Mouse (Mus musculus) stomach, embryonic 16.5 days (tissue): ENCODE results near the gene Trp53i13. TPM values are rescaled to one million over a fixed set of nuclear protein-coding genes. Genes with fewer than 3 reads are reported as not detected.

Experiments
- ATAC-seq: fragments of 200-750 bp; cut with Nextera tagmentation; 2 replicates; pipeline ENCODE4 v1.8.0; 2017; ENCODE audit warnings: moderate number of reproducible peaks, moderate TSS enrichment; ENCODE audit not compliant: insufficient read depth, low FRiP score
- H3K27ac ChIP-seq: fragments of 300-500 bp; sonication (generic); 2 replicates; pipeline ENCODE4 v1.5.1; 2014; ENCODE audit warnings: low read length
- H3K27me3 ChIP-seq: fragments of 300-500 bp; sonication (generic); 2 replicates; pipeline ENCODE4 v1.6.1; 2014; ENCODE audit warnings: low read length, control low read depth, mixed read lengths; ENCODE audit not compliant: control insufficient read depth, insufficient read depth
- H3K36me3 ChIP-seq: fragments of 300-500 bp; sonication (generic); 2 replicates; pipeline ENCODE4 v1.6.1; 2014; ENCODE audit warnings: low read length; ENCODE audit not compliant: control insufficient read depth, insufficient read depth
- H3K4me1 ChIP-seq: fragments of 300-500 bp; sonication (generic); 2 replicates; pipeline ENCODE4 v1.6.1; 2014; ENCODE audit warnings: low read length, control low read depth, mixed read lengths; ENCODE audit not compliant: control insufficient read depth, insufficient read depth
- H3K4me2 ChIP-seq: fragments of 300-500 bp; sonication (generic); 2 replicates; pipeline ENCODE4 v1.6.1; 2014; ENCODE audit warnings: low read depth, low read length, mixed read lengths
- H3K4me3 ChIP-seq: fragments of 300-500 bp; sonication (generic); replicated peaks from 2 replicates; pipeline ENCODE4 v1.5.1; 2014; ENCODE audit warnings: mild to moderate bottlenecking, low read length
- H3K9ac ChIP-seq: fragments of 300-500 bp; sonication (generic); 2 replicates; pipeline ENCODE4 v1.6.1; 2014; ENCODE audit warnings: low read length
- H3K9me3 ChIP-seq: fragments of 300-500 bp; sonication (generic); replicated peaks from 2 replicates; pipeline ENCODE4 v1.6.1; 2016; ENCODE audit warnings: low read length, control low read depth; ENCODE audit not compliant: control insufficient read depth
- WGBS: fragments of 180-500 bp; shearing (Covaris S2); extraction: QIAGEN DNeasy Blood & Tissue Kit; methylation state at CpG from one replicate; pipeline ENCODE4 v1.1.7; 2014; 5-methylcytosine and 5-hydroxymethylcytosine counted together
- polyA plus RNA-seq: library from polyadenylated mRNA; unstranded; fragments of >200 nt; fragmentation: Nextera tagmentation; extraction: Ambion mirVana; gene quantifications from 2 replicates; pipeline ENCODE4 v1.2.1, GENCODE M21; 2015

Trp53i13 gene
- polyA plus RNA-seq, 1 experiment from 2014 or later = 25.1 TPM

DNA sequence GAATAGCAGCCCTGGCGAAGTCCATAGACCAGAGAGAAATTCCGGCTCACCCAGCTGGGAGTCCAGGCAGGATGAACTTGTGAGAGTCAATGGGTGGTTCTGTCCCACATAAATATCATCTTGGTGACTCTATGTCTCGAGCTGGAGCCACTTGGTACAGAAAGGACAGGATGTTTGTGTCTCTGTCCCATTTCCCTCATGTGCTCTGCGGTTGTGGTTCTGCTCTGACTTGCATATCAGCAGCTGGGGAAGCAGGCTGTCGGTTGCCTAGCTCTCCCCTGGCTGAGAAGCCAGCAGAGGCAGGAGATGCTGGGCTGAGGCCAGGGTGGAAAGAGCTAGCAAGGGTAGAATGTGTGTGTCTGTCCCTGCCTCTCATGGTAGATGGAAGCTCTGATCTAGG, 3.3 kb upstream of the Trp53i13 start, which contains the start of gene Gm10392:
Gene Gm10392 (minus strand): TSS at position 156 of the 400 bp plus-strand sequence.
- no peaks in the 10 kb centered on the region for H3K9me3 ChIP-seq
- peak within 1 kb of the TSS; percentile 9; the same call in 1 of the 2 replicates for H3K9ac ChIP-seq
- no peak within 1 kb of the TSS; the same call in 1 of the 2 replicates for H3K27ac ChIP-seq
- H3K4me3 ChIP-seq = no peak within 1 kb of the TSS
- ATAC-seq = no peak
- H3K27me3 ChIP-seq = peaks cover 12% of the 10 kb centered on the region; the same call in 1 of the 2 replicates
- peaks cover 19% of the 10 kb centered on the region for H3K4me1 ChIP-seq
- WGBS = 70% methylated on average over 5 of the region's 5 CpGs
- no peaks in the 10 kb centered on the region for H3K36me3 ChIP-seq
- H3K4me2 ChIP-seq = no peak within 1 kb of the TSS

DNA sequence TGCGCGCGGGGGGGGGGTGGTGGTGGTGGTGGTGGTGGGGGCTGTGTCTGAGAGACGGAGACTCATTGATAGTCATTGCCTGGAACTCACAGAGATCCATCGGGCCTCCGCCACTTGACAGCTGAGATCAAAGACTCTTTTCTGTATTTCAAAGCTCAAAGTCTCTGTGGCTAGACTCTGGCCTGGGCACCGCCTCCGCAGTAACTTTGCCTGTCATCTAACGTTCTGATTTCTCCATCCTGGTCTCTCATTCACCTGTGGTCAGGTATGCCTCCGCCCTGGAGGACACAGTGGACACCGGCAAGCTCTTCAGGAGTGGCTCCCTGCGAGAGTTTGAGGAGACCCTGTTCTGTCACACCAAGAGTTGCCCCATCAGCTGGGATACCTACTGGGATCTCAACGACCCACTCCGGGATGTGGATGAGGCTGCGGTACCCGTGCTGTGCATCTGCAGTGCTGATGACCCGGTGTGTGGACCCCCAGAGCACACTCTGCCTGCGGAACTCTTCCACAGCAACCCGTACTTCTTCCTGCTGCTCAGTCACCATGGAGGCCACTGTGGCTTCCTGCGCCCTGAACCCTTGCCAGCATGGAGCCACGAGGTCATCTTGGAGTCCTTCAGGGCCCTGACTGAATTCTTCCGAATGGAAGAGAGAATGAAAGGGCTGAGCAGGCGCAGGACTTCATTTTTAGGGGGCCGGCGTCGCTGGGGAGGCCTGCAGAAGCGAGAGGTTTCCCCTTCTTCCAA, 2.4 kb upstream of the Trp53i13 start:
- Histone ChIP-seq H3K27me3 (peaks cover 12% of the 10 kb centered on the region; the same call in 1 of the 2 replicates), H3K4me1 (peaks cover 23% of the 10 kb centered on the region), H3K4me3 (no peak overlapping the region), H3K27ac (no peak overlapping the region), H3K36me3 (no peaks in the 10 kb centered on the region), H3K4me2 (no peak overlapping the region), H3K9ac (no peak overlapping the region), H3K9me3 (no peaks in the 10 kb centered on the region)
- WGBS = 80% methylated on average over 27 of the region's 27 CpGs
- ATAC-seq = no peak

DNA sequence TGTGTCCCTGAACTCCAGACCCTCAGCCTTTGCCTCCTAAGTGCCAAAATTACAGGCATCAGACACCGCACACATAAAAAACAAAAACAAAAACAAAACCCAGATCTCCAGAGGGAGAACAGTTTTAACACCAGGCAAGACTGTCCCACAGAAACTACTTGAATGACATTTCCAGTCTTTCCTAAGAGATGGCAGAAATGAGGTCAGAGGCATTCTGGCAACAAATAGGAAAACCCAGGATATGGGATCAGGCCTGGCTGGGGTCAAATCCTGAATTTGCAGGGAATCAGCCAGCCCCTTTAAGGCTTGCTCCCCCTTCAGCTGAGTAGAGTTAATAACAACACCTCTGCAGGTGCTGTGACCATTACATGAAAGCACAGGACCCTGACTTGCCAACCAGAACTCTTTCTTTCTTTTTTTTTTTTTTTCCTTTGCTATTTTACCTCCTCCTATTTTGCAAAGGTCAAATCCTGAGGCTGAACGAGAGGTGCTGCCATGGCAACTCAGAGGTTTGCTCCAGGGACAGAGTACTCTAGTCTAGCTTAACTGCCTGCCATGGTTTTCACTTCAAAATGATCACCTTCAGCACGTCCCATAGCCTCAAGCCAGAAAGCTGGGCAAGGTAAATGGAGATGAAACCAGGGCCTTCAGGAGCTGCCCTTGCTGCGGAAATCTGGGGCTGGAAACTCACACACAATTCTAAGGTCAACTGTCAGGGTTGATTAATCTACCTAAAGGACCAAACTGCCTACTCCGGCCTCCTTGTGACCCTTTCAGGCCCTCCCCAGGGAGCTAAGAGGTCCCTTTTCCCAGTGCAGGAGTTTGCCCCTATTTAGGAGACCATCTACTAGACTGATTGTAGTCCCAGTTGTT, 1.0 kb upstream of the Trp53i13 start:
- ATAC-seq = no peak
- H3K27ac ChIP-seq = no peak overlapping the region
- peaks cover 29% of the 10 kb centered on the region for H3K4me1 ChIP-seq
- H3K4me3 ChIP-seq = no peak overlapping the region
- H3K9ac ChIP-seq = no peak overlapping the region
- H3K4me2 ChIP-seq = no peak overlapping the region
- peaks cover 12% of the 10 kb centered on the region; the same call in 1 of the 2 replicates for H3K27me3 ChIP-seq
- H3K36me3 ChIP-seq = no peaks in the 10 kb centered on the region
- H3K9me3 ChIP-seq = no peaks in the 10 kb centered on the region
- whole genome bisulfite sequencing = 68% methylated on average over 5 of the region's 5 CpGs

DNA sequence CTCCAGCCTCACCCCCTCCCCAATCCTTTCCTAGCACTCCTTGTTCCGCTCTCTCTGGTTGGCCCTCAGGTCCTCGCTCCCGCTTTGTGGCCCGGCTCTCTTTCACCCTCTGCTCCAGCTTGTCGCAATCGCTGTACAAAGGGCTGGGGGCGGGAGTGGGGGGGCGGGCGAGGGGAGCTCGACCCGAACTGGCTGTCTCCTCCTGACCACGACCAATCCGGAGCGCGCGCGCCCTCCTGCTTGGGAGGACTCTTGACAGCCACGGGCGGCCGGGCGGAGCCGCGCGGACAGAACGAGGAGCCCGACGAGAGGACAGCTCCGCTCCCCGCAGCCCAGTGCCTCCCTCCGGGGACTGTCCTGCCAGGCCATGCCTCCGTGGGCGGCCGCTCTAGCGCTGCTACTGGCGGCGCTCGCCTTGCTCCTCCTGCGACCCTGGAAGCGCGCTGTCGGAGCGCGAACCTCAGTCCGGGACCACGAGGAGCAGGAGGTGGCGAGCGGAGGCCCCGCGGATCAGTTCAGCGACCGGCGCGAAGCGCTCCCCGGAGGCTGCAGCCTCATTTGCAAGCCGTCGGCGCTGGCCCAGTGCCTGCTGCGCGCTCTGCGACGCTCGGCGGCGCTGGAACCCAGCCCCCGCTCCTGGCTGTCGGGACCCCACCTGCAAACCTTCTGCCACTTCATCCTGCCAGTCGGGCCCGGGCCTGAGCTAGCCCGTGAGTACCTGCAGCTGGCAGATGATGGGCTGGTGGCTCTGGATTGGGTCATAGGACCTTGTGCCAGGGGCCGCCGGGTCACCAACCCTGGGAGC, 746 bp downstream of the Trp53i13 start, which contains the start of gene Abhd15:
Gene Abhd15 (plus strand): TSS at position 290 of the 805 bp plus-strand sequence.
- Histone ChIP-seq H3K9me3 (no peaks in the 10 kb centered on the region), H3K4me3 (peak within 1 kb of the TSS; percentile 77), H3K9ac (peak within 1 kb of the TSS; percentile 75), H3K4me2 (peak within 1 kb of the TSS; percentile 89), H3K4me1 (peaks cover 30% of the 10 kb centered on the region), H3K27me3 (peaks cover 12% of the 10 kb centered on the region; the same call in 1 of the 2 replicates), H3K36me3 (0 out of 2 replicates have a peak, but pooled peaks cover 2% of the 10 kb centered on the region), H3K27ac (no peak within 1 kb of the TSS)
- peak; percentile 51 for ATAC-seq
- under 1% methylated on average over 72 of the region's 72 CpGs for WGBS

DNA sequence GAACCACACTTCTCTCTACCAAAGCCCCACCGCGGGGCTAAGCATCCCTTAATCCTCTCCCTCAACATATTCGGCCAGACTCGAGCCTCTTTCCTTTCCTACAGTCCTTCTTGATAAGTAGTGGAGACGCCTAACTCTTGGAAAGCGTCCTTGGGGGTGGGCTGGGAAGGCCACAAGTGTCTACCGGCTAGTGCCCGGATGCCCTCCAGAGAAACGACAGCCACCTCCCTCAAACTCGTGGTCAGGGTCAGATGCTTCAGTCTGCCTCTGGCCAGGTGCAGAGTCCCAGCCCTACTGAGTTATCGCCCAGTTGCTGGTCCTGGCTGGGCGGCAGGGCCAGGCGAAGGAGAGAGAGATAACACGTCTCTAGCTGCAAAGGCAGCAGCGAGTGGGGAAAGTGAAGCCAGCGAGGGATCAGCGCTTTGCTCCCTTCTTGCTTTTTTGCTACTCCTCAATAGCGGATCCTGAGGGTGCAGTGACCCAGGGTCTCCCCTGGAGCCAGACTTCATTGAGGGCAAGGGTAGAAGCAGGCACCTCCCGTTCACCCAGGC, 1.4 kb downstream of the Trp53i13 start:
- Histone ChIP-seq H3K4me2 (peak overlapping the region; percentile 89), H3K36me3 (0 out of 2 replicates have a peak, but pooled peaks cover 3% of the 10 kb centered on the region), H3K27ac (no peak overlapping the region), H3K4me3 (peak overlapping the region; percentile 77), H3K27me3 (peaks cover 12% of the 10 kb centered on the region; the same call in 1 of the 2 replicates), H3K4me1 (peaks cover 30% of the 10 kb centered on the region), H3K9ac (peak overlapping the region; percentile 71), H3K9me3 (no peaks in the 10 kb centered on the region)
- no peak for ATAC-seq
- 15% methylated on average over 19 of the region's 19 CpGs for WGBS

DNA sequence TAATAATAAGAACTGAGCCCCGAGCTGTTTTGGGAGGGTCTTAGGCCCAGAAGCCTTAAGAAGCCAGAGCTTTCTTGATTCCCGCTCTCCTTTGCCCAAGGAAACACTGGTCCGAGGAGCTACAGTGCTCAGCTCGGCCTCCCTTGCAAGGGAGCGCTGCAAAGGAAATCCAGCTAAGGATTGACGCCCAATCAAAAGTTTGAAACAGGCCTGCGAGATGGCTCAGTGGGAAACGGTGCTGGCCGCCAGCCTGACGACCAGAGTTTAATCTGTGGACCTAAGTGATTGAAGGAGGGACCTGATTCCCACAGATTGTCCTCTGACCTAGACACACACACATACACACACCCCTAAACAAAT, 2.0 kb downstream of the Trp53i13 start:
- peaks cover 12% of the 10 kb centered on the region; the same call in 1 of the 2 replicates for H3K27me3 ChIP-seq
- H3K27ac ChIP-seq = peak overlapping the region; percentile 66
- 0 out of 2 replicates have a peak, but pooled peaks cover 3% of the 10 kb centered on the region for H3K36me3 ChIP-seq
- WGBS = 20% methylated on average over 10 of the region's 10 CpGs
- H3K9ac ChIP-seq = peak overlapping the region; percentile 75
- H3K4me3 ChIP-seq = peak overlapping the region; percentile 77
- no peak for ATAC-seq
- H3K9me3 ChIP-seq = no peaks in the 10 kb centered on the region
- H3K4me2 ChIP-seq = peak overlapping the region; percentile 89
- H3K4me1 ChIP-seq = peaks cover 30% of the 10 kb centered on the region

DNA sequence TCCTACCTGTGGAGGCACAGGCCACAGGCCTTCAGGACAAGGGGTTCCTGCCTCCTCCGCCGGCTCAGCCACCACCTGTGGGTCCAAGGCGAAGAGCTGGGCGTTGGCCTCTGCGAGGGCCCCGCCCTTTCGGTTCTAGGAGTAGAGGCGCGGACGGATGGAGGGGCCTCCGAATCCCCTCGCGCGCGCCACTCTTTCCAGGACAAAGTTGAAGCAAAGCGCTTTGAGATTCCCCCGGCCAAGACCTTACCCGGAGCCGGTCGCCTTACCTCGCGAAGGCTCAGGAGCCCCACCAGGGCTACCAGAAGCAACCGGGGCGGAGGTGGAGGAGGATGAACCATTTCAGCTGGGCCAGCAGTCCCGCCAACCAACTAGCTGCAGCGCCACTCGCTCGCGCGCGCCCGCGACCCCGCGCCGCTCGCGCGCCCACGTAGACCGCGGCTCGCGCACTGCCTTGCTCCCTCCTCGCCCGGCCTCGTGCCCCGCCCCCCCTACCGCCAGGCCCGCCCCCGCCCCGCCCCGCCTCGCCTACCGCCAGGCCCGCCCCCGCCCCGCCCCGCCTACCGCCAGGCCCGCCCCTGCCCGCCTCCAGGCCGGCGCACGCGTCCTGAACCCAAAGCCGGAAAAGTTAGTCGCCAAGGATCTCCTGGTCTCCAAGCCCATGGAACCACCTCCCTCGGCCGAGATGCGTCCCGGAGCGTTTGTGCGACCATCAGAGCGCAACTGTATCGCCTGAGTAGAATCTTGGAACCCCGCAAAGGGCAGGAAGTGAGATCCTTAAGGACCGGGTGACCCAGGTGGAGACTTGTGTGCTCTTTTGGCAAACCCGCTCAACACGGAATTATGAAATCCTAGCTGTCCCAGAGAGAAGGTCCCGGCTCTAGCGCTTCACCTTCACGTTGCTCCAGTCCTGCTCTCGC, 2.6 kb downstream of the Trp53i13 start:
- Histone ChIP-seq H3K36me3 (0 out of 2 replicates have a peak, but pooled peaks cover 3% of the 10 kb centered on the region), H3K4me1 (peaks cover 35% of the 10 kb centered on the region), H3K27me3 (peaks cover 12% of the 10 kb centered on the region; the same call in 1 of the 2 replicates), H3K4me3 (peak overlapping the region; percentile 77), H3K4me2 (peak overlapping the region; percentile 89), H3K9me3 (no peaks in the 10 kb centered on the region), H3K9ac (peak overlapping the region; percentile 84), H3K27ac (peak overlapping the region; percentile 74)
- ATAC-seq = peak; percentile 84
- under 1% methylated on average over 68 of the region's 84 CpGs for WGBS
